Mouse (Mus musculus) stomach, postnatal 0 days (tissue): ENCODE measurements around the gene Kdf1. TPM values are rescaled to one million over a fixed set of nuclear protein-coding genes. Genes with fewer than 3 reads are reported as not detected.

Source experiments
- ATAC-seq: fragments of 200-750 bp; cut with Nextera tagmentation; 2 replicates; pipeline ENCODE4 v1.8.0; 2017; ENCODE audit not compliant: low FRiP score, low TSS enrichment
- DNase-seq: peaks from one replicate; pipeline ENCODE4 v3.0.0-alpha.2; 2016; ENCODE audit warnings: low spot score
- H3K27ac ChIP-seq: fragments of 300-500 bp; sonication (generic); replicated peaks from 2 replicates; pipeline ENCODE4 v1.5.1; 2014; ENCODE audit warnings: mild to moderate bottlenecking, control low read depth
- H3K27me3 ChIP-seq: fragments of 300-500 bp; sonication (generic); 2 replicates; pipeline ENCODE4 v1.6.1; 2014; ENCODE audit warnings: low read length; ENCODE audit not compliant: control insufficient read depth, insufficient read depth
- H3K36me3 ChIP-seq: fragments of 300-500 bp; sonication (generic); 2 replicates; pipeline ENCODE4 v1.6.1; 2014; ENCODE audit warnings: low read length, mixed read lengths; ENCODE audit not compliant: control insufficient read depth, insufficient read depth
- H3K4me1 ChIP-seq: fragments of 300-500 bp; sonication (generic); replicated peaks from 2 replicates; pipeline ENCODE4 v1.6.1; 2014; ENCODE audit warnings: antibody characterized with exemption; ENCODE audit not compliant: control insufficient read depth, insufficient read depth
- H3K4me2 ChIP-seq: fragments of 300-500 bp; sonication (generic); replicated peaks from 2 replicates; pipeline ENCODE4 v1.6.1; 2014; ENCODE audit warnings: low read depth, mild to moderate bottlenecking, control low read depth, moderate library complexity
- H3K4me3 ChIP-seq: fragments of 300-500 bp; sonication (generic); 2 replicates; pipeline ENCODE4 v1.5.1; 2014; ENCODE audit warnings: low read depth, low read length, control low read depth
- H3K9ac ChIP-seq: fragments of 300-500 bp; sonication (generic); 2 replicates; pipeline ENCODE4 v1.6.1; 2014; ENCODE audit warnings: mild to moderate bottlenecking, low read length, control low read depth, mixed read lengths
- H3K9me3 ChIP-seq: fragments of 300-500 bp; sonication (generic); 2 replicates; pipeline ENCODE4 v1.6.1; 2016; ENCODE audit warnings: low read length; ENCODE audit not compliant: control insufficient read depth
- CTCF ChIP-seq: IDR thresholded peaks from 2 replicates; pipeline ENCODE4 v1.5.1; 2016; ENCODE audit warnings: antibody characterized with exemption, low read depth, mild to moderate bottlenecking, moderate library complexity
- EP300 ChIP-seq: optimal IDR thresholded peaks from 2 replicates; pipeline ENCODE3; 2016; ENCODE audit warnings: antibody characterized with exemption
- WGBS: fragments of 180-500 bp; shearing (Covaris S2); extraction: QIAGEN DNeasy Blood & Tissue Kit; methylation state at CpG from one replicate; pipeline ENCODE4 v1.1.7; 2014; 5-methylcytosine and 5-hydroxymethylcytosine counted together
- polyA plus RNA-seq: library from polyadenylated mRNA; unstranded; fragments of >200 nt; fragmentation: Nextera tagmentation; extraction: Ambion mirVana; gene quantifications from 2 replicates; pipeline ENCODE4 v1.2.1, GENCODE M21; 2015

The Kdf1 gene
- polyA plus RNA-seq: 29.2 and 34.2 TPM in 2 replicates

- ATAC-seq (peak; percentile 95), DNase-seq (peak; percentile 92)
- peak within 1 kb of the TSS; percentile 83 for H3K9ac ChIP-seq
- no peaks in the 10 kb centered on the region for H3K36me3 ChIP-seq
- TF ChIP-seq CTCF (no peak), EP300 (no peak)
- no peaks in the 10 kb centered on the region for H3K27me3 ChIP-seq
- no peaks in the 10 kb centered on the region for H3K9me3 ChIP-seq
- H3K4me1 ChIP-seq: no peaks in the 10 kb centered on the region
- peak within 1 kb of the TSS; percentile 56 for H3K4me3 ChIP-seq
- peak within 1 kb of the TSS; percentile 55 for H3K4me2 ChIP-seq
- 5% methylated on average over 34 of the region's 69 CpGs for WGBS
- H3K27ac ChIP-seq: peak within 1 kb of the TSS; percentile 78
Observed at GRCm38 (mm10) chr4:133518601-133519368, at the start of gene Kdf1. TSS of gene Kdf1 (plus strand) at chr4:133518963.

- no peak for TF ChIP-seq CTCF
- TF ChIP-seq EP300: no peak
- Histone ChIP-seq H3K4me3 (0 out of 2 replicates have a peak overlapping the region, but pooled peaks have one; percentile 12), H3K9me3 (no peaks in the 10 kb centered on the region), H3K9ac (no peak overlapping the region), H3K27ac (no peak overlapping the region), H3K27me3 (no peaks in the 10 kb centered on the region), H3K4me1 (no peaks in the 10 kb centered on the region), H3K36me3 (no peaks in the 10 kb centered on the region), H3K4me2 (peak overlapping the region; percentile 32)
- ATAC-seq: peak; percentile 31; the same call in 1 of the 2 replicates
- no peak for DNase-seq
- 16% methylated on average over 12 of the region's 12 CpGs for WGBS
Observed at GRCm38 (mm10) chr4:133469122-133469521, 49.6 kb upstream of the Kdf1 start.

- H3K36me3 ChIP-seq: no peaks in the 10 kb centered on the region
- no peak overlapping the region for H3K27ac ChIP-seq
- no peaks in the 10 kb centered on the region for H3K4me1 ChIP-seq
- H3K4me3 ChIP-seq: no peak overlapping the region
- H3K27me3 ChIP-seq: no peaks in the 10 kb centered on the region
- no peaks in the 10 kb centered on the region for H3K9me3 ChIP-seq
- ATAC-seq (no peak), DNase-seq (no peak)
- H3K9ac ChIP-seq: no peak overlapping the region
- 82% methylated on average over 7 of the region's 7 CpGs for WGBS
- TF ChIP-seq CTCF (peak; percentile 38), EP300 (no peak)
- H3K4me2 ChIP-seq: no peak overlapping the region
Observed at GRCm38 (mm10) chr4:133471135-133471821, 47.5 kb upstream of the Kdf1 start.

GRCm38 (mm10) chr4:133473833-133474232 lies 44.9 kb upstream of the Kdf1 start:
- Histone ChIP-seq H3K27me3 (no peaks in the 10 kb centered on the region), H3K27ac (no peak overlapping the region), H3K36me3 (no peaks in the 10 kb centered on the region), H3K4me1 (no peaks in the 10 kb centered on the region), H3K4me3 (no peak overlapping the region), H3K9ac (no peak overlapping the region), H3K9me3 (no peaks in the 10 kb centered on the region), H3K4me2 (no peak overlapping the region)
- no peak for ATAC-seq
- no peak for TF ChIP-seq EP300
- TF ChIP-seq CTCF: peak; percentile 56
- no peak for DNase-seq
- 48% methylated on average over 2 of the region's 2 CpGs for WGBS

GRCm38 (mm10) chr4:133479458-133480184 lies 39.1 kb upstream of the Kdf1 start, which contains the start of gene Tent5b:
TSS of gene Tent5b (plus strand) at chr4:133480132.
- peaks cover 6% of the 10 kb centered on the region; the same call in 1 of the 2 replicates for H3K4me1 ChIP-seq
- H3K27ac ChIP-seq: peak within 1 kb of the TSS; percentile 49; the same call in 1 of the 2 replicates
- WGBS: 3% methylated on average over 29 of the region's 29 CpGs
- ATAC-seq (peak; percentile 98), DNase-seq (peak; percentile 100)
- H3K27me3 ChIP-seq: no peaks in the 10 kb centered on the region
- peak within 1 kb of the TSS; percentile 63 for H3K9ac ChIP-seq
- H3K4me3 ChIP-seq: peak within 1 kb of the TSS; percentile 47
- H3K9me3 ChIP-seq: no peaks in the 10 kb centered on the region
- peak within 1 kb of the TSS; percentile 60 for H3K4me2 ChIP-seq
- no peaks in the 10 kb centered on the region for H3K36me3 ChIP-seq
- TF ChIP-seq CTCF (peak; percentile 97), EP300 (no peak)
